In genomic region chr5:134313451-134314067, GRCm38 (mm10) we compare ENCODE assay signal across 8 mouse cellular contexts. TPM values are rescaled to one million over a fixed set of nuclear protein-coding genes. Genes with fewer than 3 reads are reported as not detected.
DNase-seq lines count a peak whose midpoint lies in the region; ATAC-seq and TF ChIP-seq lines count a peak whose summit lies in the region.

No protein-coding gene starts in this region.

- H3ac ChIP-seq in C2C12 (ENCODE audit: control insufficient read depth, insufficient read length, low read depth), result peak overlapping the region; percentile 69

- peak overlapping the region; percentile 82 for H3K4me3 ChIP-seq in C2C12 (ENCODE audit: insufficient read depth, poor library complexity, severe bottlenecking)
- peak overlapping the region; percentile 99 for H3K4me3 ChIP-seq in erythroblast, embryonic 14.5 days (replicated peaks)
- H3K4me3 ChIP-seq in heart, embryonic 13.5 days, result peak overlapping the region; percentile 96
- peak overlapping the region; percentile 91 for H3K4me3 ChIP-seq in liver, embryonic 12.5 days
- H3K4me3 ChIP-seq in stomach, embryonic 15.5 days (replicated peaks), result peak overlapping the region; percentile 85

- H3K4me2 ChIP-seq in heart, embryonic 13.5 days, result peak overlapping the region; percentile 87
- H3K4me2 ChIP-seq in liver, embryonic 12.5 days, result peak overlapping the region; percentile 98
- peak overlapping the region; percentile 71 for H3K4me2 ChIP-seq in stomach, embryonic 15.5 days

- TF ChIP-seq POLR2A in brain, embryonic 14.5 days (IDR thresholded peaks at IDR 0.05; ENCODE audit: borderline replicate concordance, extremely low read depth, insufficient read depth, insufficient read length, poor library complexity, severe bottlenecking), result peak; percentile 58; the same call in 1 of the 2 replicates

- H3K27me3 ChIP-seq in C2C12 (ENCODE audit: control insufficient read depth, insufficient read depth, insufficient read length), result no peaks in the 10 kb centered on the region
- no peaks in the 10 kb centered on the region for H3K27me3 ChIP-seq in erythroblast, embryonic 14.5 days (ENCODE audit: control insufficient read depth)
- no peaks in the 10 kb centered on the region for H3K27me3 ChIP-seq in heart, embryonic 13.5 days (replicated peaks)
- no peaks in the 10 kb centered on the region for H3K27me3 ChIP-seq in liver, embryonic 12.5 days (replicated peaks)
- H3K27me3 ChIP-seq in stomach, embryonic 15.5 days (replicated peaks), result no peaks in the 10 kb centered on the region

- peaks cover 22% of the 10 kb centered on the region for H3K36me3 ChIP-seq in C2C12 (ENCODE audit: control insufficient read depth, insufficient read depth)
- peaks cover 32% of the 10 kb centered on the region for H3K36me3 ChIP-seq in erythroblast, embryonic 14.5 days (ENCODE audit: control insufficient read depth)
- H3K36me3 ChIP-seq in heart, embryonic 13.5 days, result peaks cover 32% of the 10 kb centered on the region
- peaks cover 32% of the 10 kb centered on the region for H3K36me3 ChIP-seq in liver, embryonic 12.5 days
- H3K36me3 ChIP-seq in stomach, embryonic 15.5 days, result peaks cover 16% of the 10 kb centered on the region

- H3K4me1 ChIP-seq in erythroblast, embryonic 14.5 days (ENCODE audit: control insufficient read depth), result peaks cover 45% of the 10 kb centered on the region
- H3K4me1 ChIP-seq in heart, embryonic 13.5 days, result peaks cover 50% of the 10 kb centered on the region
- H3K4me1 ChIP-seq in liver, embryonic 12.5 days, result peaks cover 41% of the 10 kb centered on the region
- H3K4me1 ChIP-seq in stomach, embryonic 15.5 days, result peaks cover 19% of the 10 kb centered on the region

- H3K27ac ChIP-seq in heart, embryonic 13.5 days (replicated peaks), result peak overlapping the region; percentile 100
- peak overlapping the region; percentile 96 for H3K27ac ChIP-seq in liver, embryonic 12.5 days
- peak overlapping the region; percentile 99 for H3K27ac ChIP-seq in stomach, embryonic 15.5 days

- peaks cover 58% of the 10 kb centered on the region for H3K79me2 ChIP-seq in C2C12 (ENCODE audit: control insufficient read depth, insufficient read depth)

- no peaks in the 10 kb centered on the region for H3K9me3 ChIP-seq in erythroblast, embryonic 14.5 days (ENCODE audit: control insufficient read depth, low read length)
- H3K9me3 ChIP-seq in heart, embryonic 13.5 days, result no peaks in the 10 kb centered on the region
- no peaks in the 10 kb centered on the region for H3K9me3 ChIP-seq in liver, embryonic 12.5 days (replicated peaks)
- no peaks in the 10 kb centered on the region for H3K9me3 ChIP-seq in stomach, embryonic 15.5 days

- no peak for TF ChIP-seq CTCF in C2C12 (IDR thresholded peaks at IDR 0.05; ENCODE audit: control insufficient read depth, insufficient read depth, insufficient read length)
- no peak for TF ChIP-seq CTCF in brain, embryonic 14.5 days (IDR thresholded peaks at IDR 0.05; ENCODE audit: borderline replicate concordance, extremely low read depth, insufficient read depth, insufficient read length)

- under 1% methylated on average over 59 of the region's 68 CpGs for WGBS in heart, embryonic 13.5 days
- under 1% methylated on average over 63 of the region's 68 CpGs for WGBS in liver, embryonic 12.5 days (ENCODE audit: insufficient replicate concordance)
- WGBS in stomach, embryonic 15.5 days, result under 1% methylated on average over 68 of the region's 68 CpGs

- peaks cover 46% of the 10 kb centered on the region for H3K79me3 ChIP-seq in C2C12 (ENCODE audit: low read depth)

- peak; percentile 99 for DNase-seq in brain, embryonic 14.5 days (ENCODE audit: low read depth)
- DNase-seq in kidney, postnatal 10 days, result peak; percentile 99
- DNase-seq in natural killer cell, adult 2 months (ENCODE audit: low spot score in 2 of 2), result peak; percentile 84 to 86

- H3K9ac ChIP-seq in heart, embryonic 13.5 days, result peak overlapping the region; percentile 100
- H3K9ac ChIP-seq in liver, embryonic 12.5 days, result peak overlapping the region; percentile 97
- peak overlapping the region; percentile 88 for H3K9ac ChIP-seq in stomach, embryonic 15.5 days

- peak; percentile 82 for ATAC-seq in heart, embryonic 13.5 days (ENCODE audit: extremely low read depth, insufficient number of reproducible peaks, low FRiP score, low TSS enrichment)
- ATAC-seq in liver, embryonic 12.5 days, result peak; percentile 86
- ATAC-seq in stomach, embryonic 15.5 days (ENCODE audit: insufficient read depth, low FRiP score, low read depth), result peak; percentile 85

TF ChIP-seq in C2C12, 6 proteins besides CTCF, POLR2A, EP300 and RAD21:
- peak; percentile 48 for TF ChIP-seq MAX (IDR thresholded peaks at IDR 0.05)
- no peak for TF ChIP-seq USF1 (IDR thresholded peaks at IDR 0.05; ENCODE audit: low read depth)
- no peak for TF ChIP-seq CEBPB (IDR thresholded peaks at IDR 0.05; ENCODE audit: low read depth)
- TF ChIP-seq MYOG (IDR thresholded peaks at IDR 0.05; ENCODE audit: control insufficient read depth, extremely low read depth, insufficient read length), result no peak
- no peak for TF ChIP-seq FOSL1 (IDR thresholded peaks at IDR 0.05; ENCODE audit: insufficient read depth, low read length, poor library complexity, severe bottlenecking)

RNA-seq across cellular contexts. Expression of gene Gtf2i, which starts 1.0 kb away (rescaled TPM):
- 75.9 TPM for polyA plus RNA-seq in C2C12 (2012; fragmentation: generic; extraction: Trizol)
- 156 and 196 TPM in 2 replicates for polyA plus RNA-seq in brain, embryonic 14.5 days (2012; rRNA removed)
- polyA plus RNA-seq in erythroblast, embryonic 14.5 days (2012), result 4.1 and 4.4 TPM in 2 replicates
- 125 and 127 TPM in 2 replicates for polyA plus RNA-seq in heart, embryonic 13.5 days (2015; fragmentation: Nextera tagmentation; extraction: Ambion mirVana)
- polyA plus RNA-seq in liver, embryonic 12.5 days (2016; fragmentation: Nextera tagmentation; extraction: Ambion mirVana), result 65.4 and 65.6 TPM in 2 replicates
- 154 and 163 TPM in 2 replicates for polyA plus RNA-seq in stomach, embryonic 15.5 days (2015; fragmentation: Nextera tagmentation; extraction: Ambion mirVana)

Comparison
In these comparisons a context has a peak if more than half of its experiments do, and no peak if none do; other contexts are left out.
1. Peak in every context shown above with its lines: DNase-seq, ATAC-seq, H3K4me3 ChIP-seq and H3K27ac ChIP-seq.
2. RNA of gene Gtf2i, which starts 1.0 kb away (polyA plus RNA-seq): 156 to 196 TPM in brain, embryonic 14.5 days, 154 to 163 TPM in stomach, embryonic 15.5 days, 125 to 127 TPM in heart, embryonic 13.5 days, 75.9 TPM in C2C12 (single experiment) and 65.4 to 65.6 TPM in liver, embryonic 12.5 days; 4.1 to 4.4 TPM in erythroblast, embryonic 14.5 days; every median in the first group is over 10 times any median in the second.